Mouse (Mus musculus) myocyte (in vitro differentiated cells): ENCODE results near the gene 4930523C07Rik.

ENCODE experiments used
- MYOG ChIP-seq, 3 experiments: IDR thresholded peaks; one replicate each; pipeline ENCODE4 v1.6.1; 2011; ENCODE audit warnings: control low read depth in 2 of 3, low read depth in 2 of 3, mild to moderate bottlenecking in 2 of 3; ENCODE audit not compliant: insufficient read length in 2 of 3, control insufficient read depth in 1 of 3, insufficient read depth in 1 of 3
- POLR2A ChIP-seq: IDR thresholded peaks from one replicate; pipeline ENCODE4 v1.6.1; 2011; ENCODE audit warnings: low read depth, mild to moderate bottlenecking, control low read depth, moderate library complexity; ENCODE audit not compliant: insufficient read length
- POLR2AphosphoS2 ChIP-seq: IDR thresholded peaks from one replicate; pipeline ENCODE4 v1.6.1; 2011; ENCODE audit warnings: low read depth, control low read depth; ENCODE audit not compliant: insufficient read length

DNA sequence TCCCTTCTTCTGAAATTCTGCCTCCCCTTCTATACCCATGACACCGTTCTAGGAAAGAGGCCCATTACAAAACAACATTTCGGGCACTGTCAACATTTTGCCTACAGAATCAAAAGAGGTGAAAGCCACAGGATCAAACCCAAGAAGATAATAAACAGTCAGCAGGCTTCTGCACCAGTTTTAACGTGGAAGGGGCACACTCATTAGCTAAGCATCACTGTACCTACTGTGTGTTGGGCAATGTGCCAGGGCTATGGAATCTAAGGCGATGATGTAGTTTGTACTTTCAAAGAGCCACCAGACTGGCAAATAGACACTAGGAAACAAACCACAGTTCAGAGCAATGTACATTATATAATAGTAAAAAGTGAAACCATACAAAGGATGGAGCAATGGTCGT is 1.8 kb downstream of the 4930523C07Rik start:
- TF ChIP-seq POLR2AphosphoS2, result no peak
- TF ChIP-seq POLR2A, result no peak
- no peak for TF ChIP-seq MYOG (IDR thresholded peaks at IDR 0.05; ENCODE audit: control insufficient read depth in 1 of 3, insufficient read depth in 1 of 3, insufficient read length in 2 of 3, low read depth in 2 of 3)
